Mouse (Mus musculus): ENCODE measurements around the gene Klhdc7a. TPM values are rescaled to one million over a fixed set of nuclear protein-coding genes. Genes with fewer than 3 reads are reported as not detected.

Gene Klhdc7a
- polyA plus RNA-seq, 2 experiments, result 0.20 to 0.39 TPM

GRCm38 (mm10) chr4:139966981-139967380 is 845 bp downstream of the Klhdc7a start:
- Histone ChIP-seq H3K36me3 (replicated peaks; ENCODE audit: control insufficient read depth, insufficient read depth, low read depth) (no peaks in the 10 kb centered on the region), H3K9me3 (ENCODE audit: control insufficient read depth, low read length) (no peaks in the 10 kb centered on the region), H3K4me1 (replicated peaks; ENCODE audit: control insufficient read depth in 2 of 2, insufficient read depth in 2 of 2, low read length in 1 of 2) (no peaks in the 10 kb centered on the region; a peak in 1 of 4 replicates), H3K9ac (replicated peaks) (no peak overlapping the region), H3K27me3 (ENCODE audit: control insufficient read depth, insufficient read depth, low read length) (no peaks in the 10 kb centered on the region), H3K4me2 (ENCODE audit: low read depth) (peak overlapping the region; percentile 31), H3K27ac (no peak overlapping the region), H3K4me3 (ENCODE audit: insufficient read depth in 1 of 2, low read depth in 2 of 2, low read length in 2 of 2) (peak overlapping the region in 1 of 2 experiments; percentile 16; a peak in 1 of 4 replicates)
- DNase-seq (ENCODE audit: low read depth in 3 of 3, low spot score in 3 of 3), result no peak
- TF ChIP-seq EP300 (IDR thresholded peaks at IDR 0.05; ENCODE audit: low read depth) (no peak), CTCF (IDR thresholded peaks at IDR 0.05; ENCODE audit: low read depth) (no peak)
- no peak for ATAC-seq (ENCODE audit: insufficient read depth)
- 43% methylated on average over 3 of the region's 3 CpGs for WGBS (ENCODE audit: insufficient replicate concordance)

DNA sequence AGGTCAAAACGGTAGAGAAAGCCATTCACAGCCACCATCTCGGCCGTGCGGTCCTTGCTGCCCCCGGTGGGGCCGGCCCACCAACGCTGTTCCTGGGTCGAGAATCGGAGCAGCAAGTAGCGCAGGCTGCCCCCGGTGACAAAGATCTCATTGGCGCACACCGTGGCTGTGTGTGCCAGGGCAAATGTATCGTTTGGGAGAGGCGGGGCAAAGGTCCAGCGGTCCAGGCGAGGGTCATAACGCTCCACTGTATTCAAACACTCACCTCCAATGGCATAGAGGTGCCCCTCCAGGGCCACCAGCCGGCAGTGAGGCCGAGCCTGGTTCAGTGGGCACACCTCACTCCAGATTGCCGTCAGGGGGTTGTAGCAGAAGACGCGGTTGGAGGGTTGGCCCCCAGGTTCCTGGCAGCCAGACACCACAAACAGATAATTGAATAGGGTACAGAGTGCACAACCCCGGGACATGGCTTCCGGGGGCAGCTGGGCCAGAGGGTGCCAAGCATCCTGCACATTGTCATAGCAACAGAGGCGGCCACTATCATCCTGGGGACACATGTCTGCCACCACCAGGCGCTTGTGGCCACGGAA is 2.1 kb downstream of the Klhdc7a start:
- TF ChIP-seq CTCF (IDR thresholded peaks at IDR 0.05; ENCODE audit: low read depth) (no peak), EP300 (IDR thresholded peaks at IDR 0.05; ENCODE audit: low read depth) (no peak)
- Histone ChIP-seq H3K4me1 (replicated peaks; ENCODE audit: control insufficient read depth in 2 of 2, insufficient read depth in 2 of 2, low read length in 1 of 2) (no peaks in the 10 kb centered on the region; a peak in 1 of 4 replicates), H3K27me3 (ENCODE audit: control insufficient read depth, insufficient read depth, low read length) (no peaks in the 10 kb centered on the region), H3K4me2 (ENCODE audit: low read depth) (no peak overlapping the region), H3K4me3 (ENCODE audit: insufficient read depth in 1 of 2, low read depth in 2 of 2, low read length in 2 of 2) (no peak overlapping the region), H3K27ac (no peak overlapping the region), H3K36me3 (replicated peaks; ENCODE audit: control insufficient read depth, insufficient read depth, low read depth) (no peaks in the 10 kb centered on the region), H3K9me3 (ENCODE audit: control insufficient read depth, low read length) (no peaks in the 10 kb centered on the region), H3K9ac (replicated peaks) (no peak overlapping the region)
- WGBS (ENCODE audit: insufficient replicate concordance), result 78% methylated on average over 28 of the region's 28 CpGs
- no peak for DNase-seq (ENCODE audit: low read depth in 3 of 3, low spot score in 3 of 3)
- ATAC-seq (ENCODE audit: insufficient read depth), result no peak

GRCm38 (mm10) chr4:139964406-139964805 is 3.4 kb downstream of the Klhdc7a start:
- Histone ChIP-seq H3K4me3 (ENCODE audit: insufficient read depth in 1 of 2, low read depth in 2 of 2, low read length in 2 of 2) (no peak overlapping the region), H3K36me3 (replicated peaks; ENCODE audit: control insufficient read depth, insufficient read depth, low read depth) (no peaks in the 10 kb centered on the region), H3K4me1 (replicated peaks; ENCODE audit: control insufficient read depth in 2 of 2, insufficient read depth in 2 of 2, low read length in 1 of 2) (no peaks in the 10 kb centered on the region; a peak in 1 of 4 replicates), H3K4me2 (ENCODE audit: low read depth) (no peak overlapping the region), H3K27me3 (ENCODE audit: control insufficient read depth, insufficient read depth, low read length) (no peaks in the 10 kb centered on the region), H3K9me3 (ENCODE audit: control insufficient read depth, low read length) (no peaks in the 10 kb centered on the region), H3K9ac (replicated peaks) (no peak overlapping the region), H3K27ac (no peak overlapping the region)
- DNase-seq (ENCODE audit: low read depth in 3 of 3, low spot score in 3 of 3), result no peak
- ATAC-seq (ENCODE audit: insufficient read depth), result no peak
- WGBS (ENCODE audit: insufficient replicate concordance), result 44% methylated on average over 5 of the region's 5 CpGs
- TF ChIP-seq EP300 (IDR thresholded peaks at IDR 0.05; ENCODE audit: low read depth) (no peak), CTCF (IDR thresholded peaks at IDR 0.05; ENCODE audit: low read depth) (no peak)

- DNase-seq (ENCODE audit: low read depth in 3 of 3, low spot score in 3 of 3) (no peak), ATAC-seq (ENCODE audit: insufficient read depth) (no peak)
- H3K4me3 ChIP-seq (ENCODE audit: insufficient read depth in 1 of 2, low read depth in 2 of 2, low read length in 2 of 2), result no peak overlapping the region
- no peaks in the 10 kb centered on the region for H3K36me3 ChIP-seq (replicated peaks; ENCODE audit: control insufficient read depth, insufficient read depth, low read depth)
- H3K4me2 ChIP-seq (ENCODE audit: low read depth), result no peak overlapping the region
- H3K4me1 ChIP-seq (replicated peaks; ENCODE audit: control insufficient read depth in 2 of 2, insufficient read depth in 2 of 2, low read length in 1 of 2), result no peaks in the 10 kb centered on the region; a peak in 1 of 4 replicates
- WGBS (ENCODE audit: insufficient replicate concordance), result 62% methylated on average over 5 of the region's 5 CpGs
- TF ChIP-seq CTCF (IDR thresholded peaks at IDR 0.05; ENCODE audit: low read depth) (no peak), EP300 (IDR thresholded peaks at IDR 0.05; ENCODE audit: low read depth) (no peak)
- H3K27ac ChIP-seq, result no peak overlapping the region
- no peaks in the 10 kb centered on the region for H3K9me3 ChIP-seq (ENCODE audit: control insufficient read depth, low read length)
- no peak overlapping the region for H3K9ac ChIP-seq (replicated peaks)
- H3K27me3 ChIP-seq (ENCODE audit: control insufficient read depth, insufficient read depth, low read length), result no peaks in the 10 kb centered on the region
Measured at GRCm38 (mm10) chr4:139963911-139964310, 3.9 kb downstream of the Klhdc7a start.

DNA sequence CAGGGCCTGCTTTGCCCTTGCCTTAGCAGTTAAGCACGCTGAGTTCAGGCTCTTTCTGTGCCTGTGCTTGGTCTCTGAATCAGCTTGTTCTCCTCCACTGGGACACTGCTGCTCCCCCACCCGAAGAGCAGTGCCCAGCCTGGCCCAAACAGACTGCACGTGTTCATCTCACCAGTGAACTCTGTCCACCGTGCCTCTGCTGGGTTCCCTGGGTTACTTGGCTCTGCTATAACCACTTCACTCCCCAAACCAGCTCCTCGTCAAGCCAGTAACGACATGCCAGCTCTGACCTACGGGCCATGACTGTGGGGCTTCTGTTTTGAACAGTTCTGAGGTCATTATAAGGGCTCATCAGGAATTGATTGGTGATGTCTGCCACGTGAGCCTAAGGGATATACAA is 4.8 kb downstream of the Klhdc7a start:
- no peaks in the 10 kb centered on the region for H3K4me1 ChIP-seq (replicated peaks; ENCODE audit: control insufficient read depth in 2 of 2, insufficient read depth in 2 of 2, low read length in 1 of 2)
- no peak overlapping the region for H3K27ac ChIP-seq
- no peak overlapping the region for H3K4me2 ChIP-seq (ENCODE audit: low read depth)
- TF ChIP-seq EP300 (IDR thresholded peaks at IDR 0.05; ENCODE audit: low read depth) (no peak), CTCF (IDR thresholded peaks at IDR 0.05; ENCODE audit: low read depth) (no peak)
- WGBS (ENCODE audit: insufficient replicate concordance), result 46% methylated on average over 8 of the region's 8 CpGs
- H3K9me3 ChIP-seq (ENCODE audit: control insufficient read depth, low read length), result no peaks in the 10 kb centered on the region
- H3K36me3 ChIP-seq (replicated peaks; ENCODE audit: control insufficient read depth, insufficient read depth, low read depth), result no peaks in the 10 kb centered on the region
- DNase-seq (ENCODE audit: low read depth in 3 of 3, low spot score in 3 of 3) (no peak), ATAC-seq (ENCODE audit: insufficient read depth) (no peak)
- no peak overlapping the region for H3K9ac ChIP-seq (replicated peaks)
- H3K4me3 ChIP-seq (ENCODE audit: insufficient read depth in 1 of 2, low read depth in 2 of 2, low read length in 2 of 2), result no peak overlapping the region
- H3K27me3 ChIP-seq (ENCODE audit: control insufficient read depth, insufficient read depth, low read length), result no peaks in the 10 kb centered on the region
